Mouse (Mus musculus): ENCODE measurements at regions not wholly inside any gene's neighbourhood (a gene's known extent, or its start where the extent isn't known, plus 50 kb on each side); places are given as distances from the start of the nearest gene placed in this dataset.

GRCm38 (mm10) chr7:71782496-71782895 lies 431.2 kb upstream of the Gm10295 start:
- TF ChIP-seq POLR2A (IDR thresholded peaks at IDR 0.05; ENCODE audit: insufficient read depth, low read length) (no peak), CTCF (IDR thresholded peaks at IDR 0.05; ENCODE audit: low read depth, low read length) (no peak), EP300 (IDR thresholded peaks at IDR 0.05; ENCODE audit: insufficient read depth, low read depth, low read length) (no peak)
- Histone ChIP-seq H3K9ac (ENCODE audit: low read depth, poor library complexity, severe bottlenecking) (no peak overlapping the region), H3K27ac (ENCODE audit: insufficient read depth, low read length) (no peak overlapping the region), H3K27me3 (ENCODE audit: control insufficient read depth, insufficient read depth, low read length, poor library complexity, severe bottlenecking) (no peaks in the 10 kb centered on the region), H3K4me1 (ENCODE audit: control insufficient read depth, insufficient read depth, low read length) (no peaks in the 10 kb centered on the region), H3K36me3 (ENCODE audit: control insufficient read depth, insufficient read depth, low read length, poor library complexity, severe bottlenecking) (no peaks in the 10 kb centered on the region), H3K4me3 (ENCODE audit: low read depth, low read length) (no peak overlapping the region), H3K9me3 (replicated peaks; ENCODE audit: control insufficient read depth, insufficient read depth, low read length, poor library complexity, severe bottlenecking) (no peaks in the 10 kb centered on the region)

DNA sequence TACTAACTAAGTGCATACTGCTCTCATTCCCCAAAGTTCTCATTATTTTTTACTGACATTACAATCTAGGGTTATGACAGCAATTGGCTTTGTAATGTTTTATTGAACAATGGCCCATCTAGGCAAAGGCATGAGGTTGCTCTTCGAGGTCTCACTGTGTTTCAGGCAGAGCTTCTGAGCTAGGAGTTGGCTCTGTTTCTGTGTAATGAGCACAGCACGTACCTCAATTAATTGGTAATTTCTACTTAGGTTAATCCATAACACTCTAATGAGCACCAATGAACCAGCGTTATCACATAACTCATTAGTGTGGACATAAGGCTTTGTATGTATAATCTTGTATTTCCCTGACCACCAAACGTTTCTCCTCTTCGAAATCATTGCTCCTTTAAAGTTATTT lies 398.6 kb upstream of the Gm10295 start:
- TF ChIP-seq EP300 (IDR thresholded peaks at IDR 0.05; ENCODE audit: insufficient read depth, low read depth, low read length) (no peak), CTCF (IDR thresholded peaks at IDR 0.05; ENCODE audit: low read depth, low read length) (no peak), POLR2A (IDR thresholded peaks at IDR 0.05; ENCODE audit: insufficient read depth, low read length) (no peak)
- no peak overlapping the region for H3K9ac ChIP-seq (ENCODE audit: low read depth, poor library complexity, severe bottlenecking)
- no peaks in the 10 kb centered on the region for H3K9me3 ChIP-seq (replicated peaks; ENCODE audit: control insufficient read depth, insufficient read depth, low read length, poor library complexity, severe bottlenecking)
- H3K27ac ChIP-seq (ENCODE audit: insufficient read depth, low read length): no peak overlapping the region
- H3K36me3 ChIP-seq (ENCODE audit: control insufficient read depth, insufficient read depth, low read length, poor library complexity, severe bottlenecking): no peaks in the 10 kb centered on the region
- no peaks in the 10 kb centered on the region for H3K4me1 ChIP-seq (ENCODE audit: control insufficient read depth, insufficient read depth, low read length)
- no peaks in the 10 kb centered on the region for H3K27me3 ChIP-seq (ENCODE audit: control insufficient read depth, insufficient read depth, low read length, poor library complexity, severe bottlenecking)
- no peak overlapping the region for H3K4me3 ChIP-seq (ENCODE audit: low read depth, low read length)

- no peak for TF ChIP-seq POLR2A (IDR thresholded peaks at IDR 0.05; ENCODE audit: insufficient read depth, low read length)
- no peak for TF ChIP-seq EP300 (IDR thresholded peaks at IDR 0.05; ENCODE audit: insufficient read depth, low read depth, low read length)
- TF ChIP-seq CTCF (IDR thresholded peaks at IDR 0.05; ENCODE audit: low read depth, low read length): no peak
Measured at GRCm38 (mm10) chr7:71746118-71746897, 395.0 kb upstream of the Gm10295 start.

DNA sequence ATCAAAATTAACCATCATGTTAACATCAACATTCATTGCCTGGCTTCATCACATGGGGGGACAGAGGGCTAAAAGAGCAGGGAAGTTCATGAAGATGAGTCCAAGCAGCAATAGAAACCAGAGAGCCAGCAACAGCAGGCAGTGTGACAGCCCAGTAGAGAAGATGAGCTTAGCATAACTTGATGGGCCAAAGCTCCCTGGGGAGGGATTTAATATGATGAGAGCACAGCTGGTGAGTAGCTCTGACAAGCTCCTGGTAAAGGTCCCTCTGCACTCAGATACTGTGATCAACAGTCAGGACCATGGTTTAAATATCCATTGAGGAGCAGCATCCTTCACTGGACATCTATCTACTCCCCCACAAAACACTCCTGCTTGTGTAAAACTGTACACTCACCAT lies 377.2 kb upstream of the Gm10295 start:
- no peak overlapping the region for H3K9ac ChIP-seq (ENCODE audit: low read depth, poor library complexity, severe bottlenecking)
- no peak overlapping the region for H3K27ac ChIP-seq (ENCODE audit: insufficient read depth, low read length)
- H3K27me3 ChIP-seq (ENCODE audit: control insufficient read depth, insufficient read depth, low read length, poor library complexity, severe bottlenecking): no peaks in the 10 kb centered on the region
- no peak overlapping the region for H3K4me3 ChIP-seq (ENCODE audit: low read depth, low read length)
- no peaks in the 10 kb centered on the region for H3K4me1 ChIP-seq (ENCODE audit: control insufficient read depth, insufficient read depth, low read length)
- H3K36me3 ChIP-seq (ENCODE audit: control insufficient read depth, insufficient read depth, low read length, poor library complexity, severe bottlenecking): no peaks in the 10 kb centered on the region
- no peak for TF ChIP-seq POLR2A (IDR thresholded peaks at IDR 0.05; ENCODE audit: insufficient read depth, low read length)
- TF ChIP-seq EP300 (IDR thresholded peaks at IDR 0.05; ENCODE audit: insufficient read depth, low read depth, low read length): no peak
- no peak for TF ChIP-seq CTCF (IDR thresholded peaks at IDR 0.05; ENCODE audit: low read depth, low read length)
- H3K9me3 ChIP-seq (replicated peaks; ENCODE audit: control insufficient read depth, insufficient read depth, low read length, poor library complexity, severe bottlenecking): no peaks in the 10 kb centered on the region

More at GRCm38 (mm10) chr7:71746118-71746897, 395.0 kb upstream of the Gm10295 start:
- Histone ChIP-seq H3K27ac (ENCODE audit: insufficient read depth, low read length) (no peak overlapping the region), H3K4me3 (ENCODE audit: low read depth, low read length) (no peak overlapping the region), H3K9ac (ENCODE audit: low read depth, poor library complexity, severe bottlenecking) (no peak overlapping the region), H3K9me3 (replicated peaks; ENCODE audit: control insufficient read depth, insufficient read depth, low read length, poor library complexity, severe bottlenecking) (no peaks in the 10 kb centered on the region), H3K36me3 (ENCODE audit: control insufficient read depth, insufficient read depth, low read length, poor library complexity, severe bottlenecking) (no peaks in the 10 kb centered on the region), H3K27me3 (ENCODE audit: control insufficient read depth, insufficient read depth, low read length, poor library complexity, severe bottlenecking) (no peaks in the 10 kb centered on the region), H3K4me1 (ENCODE audit: control insufficient read depth, insufficient read depth, low read length) (no peaks in the 10 kb centered on the region)

DNA sequence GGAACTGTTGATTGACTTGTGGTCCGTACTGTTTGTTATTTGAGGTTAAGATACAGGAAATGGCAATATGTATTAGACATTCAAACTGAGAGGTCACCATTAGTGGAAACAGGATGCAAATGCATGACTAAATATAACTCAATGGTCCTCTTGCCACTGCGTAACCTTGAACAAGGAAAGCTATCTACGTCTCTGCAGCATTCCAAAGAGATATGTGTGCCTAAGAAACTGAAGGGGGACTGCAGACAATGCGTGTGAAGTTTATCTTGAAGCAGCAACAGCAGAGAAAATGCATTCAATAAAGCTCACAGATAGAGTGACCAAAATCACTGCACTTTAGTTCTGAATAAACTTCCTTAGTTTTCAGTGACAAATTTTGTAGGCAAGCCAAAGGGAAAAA lies 356.9 kb upstream of the Gm10295 start:
- H3K4me3 ChIP-seq (ENCODE audit: low read depth, low read length): no peak overlapping the region
- no peaks in the 10 kb centered on the region for H3K36me3 ChIP-seq (ENCODE audit: control insufficient read depth, insufficient read depth, low read length, poor library complexity, severe bottlenecking)
- TF ChIP-seq EP300 (IDR thresholded peaks at IDR 0.05; ENCODE audit: insufficient read depth, low read depth, low read length) (no peak), POLR2A (IDR thresholded peaks at IDR 0.05; ENCODE audit: insufficient read depth, low read length) (no peak), CTCF (IDR thresholded peaks at IDR 0.05; ENCODE audit: low read depth, low read length) (no peak)
- no peak overlapping the region for H3K27ac ChIP-seq (ENCODE audit: insufficient read depth, low read length)
- no peaks in the 10 kb centered on the region for H3K4me1 ChIP-seq (ENCODE audit: control insufficient read depth, insufficient read depth, low read length)
- H3K9me3 ChIP-seq (replicated peaks; ENCODE audit: control insufficient read depth, insufficient read depth, low read length, poor library complexity, severe bottlenecking): no peaks in the 10 kb centered on the region
- H3K27me3 ChIP-seq (ENCODE audit: control insufficient read depth, insufficient read depth, low read length, poor library complexity, severe bottlenecking): peaks cover 3% of the 10 kb centered on the region; the same call in 1 of the 2 replicates
- no peak overlapping the region for H3K9ac ChIP-seq (ENCODE audit: low read depth, poor library complexity, severe bottlenecking)

- Histone ChIP-seq H3K36me3 (ENCODE audit: control insufficient read depth, insufficient read depth, low read length, poor library complexity, severe bottlenecking) (no peaks in the 10 kb centered on the region), H3K9ac (ENCODE audit: low read depth, poor library complexity, severe bottlenecking) (no peak overlapping the region), H3K9me3 (replicated peaks; ENCODE audit: control insufficient read depth, insufficient read depth, low read length, poor library complexity, severe bottlenecking) (no peaks in the 10 kb centered on the region), H3K27ac (ENCODE audit: insufficient read depth, low read length) (no peak overlapping the region), H3K4me1 (ENCODE audit: control insufficient read depth, insufficient read depth, low read length) (no peaks in the 10 kb centered on the region), H3K27me3 (ENCODE audit: control insufficient read depth, insufficient read depth, low read length, poor library complexity, severe bottlenecking) (peaks cover 3% of the 10 kb centered on the region; the same call in 1 of the 2 replicates), H3K4me3 (ENCODE audit: low read depth, low read length) (no peak overlapping the region)
- TF ChIP-seq CTCF (IDR thresholded peaks at IDR 0.05; ENCODE audit: low read depth, low read length): no peak
- no peak for TF ChIP-seq EP300 (IDR thresholded peaks at IDR 0.05; ENCODE audit: insufficient read depth, low read depth, low read length)
- no peak for TF ChIP-seq POLR2A (IDR thresholded peaks at IDR 0.05; ENCODE audit: insufficient read depth, low read length)
Measured at GRCm38 (mm10) chr7:71706201-71706600, 354.9 kb upstream of the Gm10295 start.
